In genomic region chr8:64206411-64206861, GRCm38 (mm10) we compare ENCODE assay signal across 8 mouse cellular contexts. TPM values are rescaled to one million over a fixed set of nuclear protein-coding genes. Genes with fewer than 3 reads are reported as not detected.
A peak's percentile ranks its signal among the peaks of the same experiment; 100 is the strongest.
DNase-seq lines count a peak whose midpoint lies in the region; ATAC-seq lines count a peak whose summit lies in the region.

No protein-coding gene starts in this region.

- H3K9ac ChIP-seq in forebrain, embryonic 15.5 days (replicated peaks): peak overlapping the region; percentile 71

- H3K36me3 ChIP-seq in forebrain, embryonic 15.5 days: no peaks in the 10 kb centered on the region

- peaks cover 11% of the 10 kb centered on the region; the same call in 1 of the 2 replicates for H3K27me3 ChIP-seq in forebrain, embryonic 15.5 days

- under 1% methylated on average over 12 of the region's 12 CpGs for WGBS in forebrain, embryonic 15.5 days

- DNase-seq in R1 (ENCODE audit: low read depth, low spot score): peak; percentile 39
- DNase-seq in cerebellum, adult 11-12 months: peak; percentile 65
- peak; percentile 31 for DNase-seq in heart, postnatal 4 days
- DNase-seq in layer of hippocampus, postnatal 36 days: peak; percentile 14 to 23
- DNase-seq in lung, postnatal 25 days (ENCODE audit: low spot score): peak; percentile 18
- DNase-seq in right cerebral cortex, postnatal 25 days: peak; percentile 27
- no peak for DNase-seq in B cell, adult 2 months

- peak overlapping the region; percentile 81 for H3K4me3 ChIP-seq in forebrain, embryonic 15.5 days

- H3K4me2 ChIP-seq in forebrain, embryonic 15.5 days (replicated peaks): peak overlapping the region; percentile 99

- no peak overlapping the region for H3K27ac ChIP-seq in forebrain, embryonic 15.5 days (replicated peaks)

- no peaks in the 10 kb centered on the region for H3K9me3 ChIP-seq in forebrain, embryonic 15.5 days

- peak; percentile 50 for ATAC-seq in forebrain, embryonic 15.5 days (replicated peaks)

- H3K4me1 ChIP-seq in forebrain, embryonic 15.5 days: peaks cover 21% of the 10 kb centered on the region

RNA-seq across cellular contexts. Expression of gene Tll1, which starts 0.4 kb away (rescaled TPM):
- 1.9 TPM in 2 replicates for polyA plus RNA-seq in forebrain, embryonic 15.5 days (2015; fragmentation: Nextera tagmentation; extraction: Ambion mirVana)
- 1 to 10 TPM; 1.8 to 2.1 TPM for total RNA-seq in heart, postnatal 4 days (2021)
- 1 to 10 TPM; 3.8 to 4.2 TPM for total RNA-seq in layer of hippocampus, postnatal 36 days (2021)

Comparison
In these comparisons a context has a peak if more than half of its experiments do, and no peak if none do; other contexts are left out.
1. DNase-seq: peak in R1 (single experiment), cerebellum, adult 11-12 months (single experiment), heart, postnatal 4 days (single experiment), layer of hippocampus, postnatal 36 days (2 of 2), lung, postnatal 25 days (single experiment) and right cerebral cortex, postnatal 25 days (single experiment); none in B cell, adult 2 months (0 of 2).